Mouse (Mus musculus): ENCODE measurements around the gene Stc2. TPM values are rescaled to one million over a fixed set of nuclear protein-coding genes. Genes with fewer than 3 reads are reported as not detected.

The Stc2 gene
- polyA plus RNA-seq (2015; fragmentation: Nextera tagmentation; extraction: Ambion mirVana) = 2.6 and 2.9 TPM in 2 replicates

GRCm38 (mm10) chr11:31369648-31370286, at the start of gene Stc2:
Gene Stc2, minus strand, starts transcription at chr11:31370074.
- DNase-seq (ENCODE audit: low spot score) (peak; percentile 77), ATAC-seq (replicated peaks; ENCODE audit: low FRiP score, low read depth) (peak; percentile 84)
- peak within 1 kb of the TSS; percentile 25; the same call in 1 of the 2 replicates for H3K27ac ChIP-seq
- TF ChIP-seq CTCF (IDR thresholded peaks at IDR 0.05; ENCODE audit: low read depth) = no peak
- under 1% methylated on average over 51 of the region's 51 CpGs for WGBS
- no peaks in the 10 kb centered on the region for H3K36me3 ChIP-seq (ENCODE audit: insufficient read depth, low read length)
- no peaks in the 10 kb centered on the region for H3K9me3 ChIP-seq (replicated peaks; ENCODE audit: low read length)
- H3K27me3 ChIP-seq (ENCODE audit: insufficient read depth, low read length) = peaks cover 18% of the 10 kb centered on the region
- peak within 1 kb of the TSS; percentile 47 for H3K4me3 ChIP-seq (replicated peaks; ENCODE audit: low read depth, low read length)
- peak within 1 kb of the TSS; percentile 49 for H3K9ac ChIP-seq (ENCODE audit: low read depth, low read length)
- H3K4me2 ChIP-seq (ENCODE audit: low read length) = peak within 1 kb of the TSS; percentile 96
- peaks cover 16% of the 10 kb centered on the region for H3K4me1 ChIP-seq (replicated peaks; ENCODE audit: insufficient read depth, low read length)

GRCm38 (mm10) chr11:31417071-31417470, 47.2 kb upstream of the Stc2 start:
- no peak overlapping the region for H3K4me2 ChIP-seq (ENCODE audit: low read length)
- no peak overlapping the region for H3K27ac ChIP-seq
- no peaks in the 10 kb centered on the region for H3K27me3 ChIP-seq (ENCODE audit: insufficient read depth, low read length)
- H3K4me1 ChIP-seq (replicated peaks; ENCODE audit: insufficient read depth, low read length) = no peaks in the 10 kb centered on the region
- ATAC-seq (replicated peaks; ENCODE audit: low FRiP score, low read depth) (no peak), DNase-seq (ENCODE audit: low spot score) (no peak)
- TF ChIP-seq CTCF (IDR thresholded peaks at IDR 0.05; ENCODE audit: low read depth) = no peak
- H3K36me3 ChIP-seq (ENCODE audit: insufficient read depth, low read length) = no peaks in the 10 kb centered on the region
- WGBS = 80% methylated on average over 5 of the region's 5 CpGs
- H3K9me3 ChIP-seq (replicated peaks; ENCODE audit: low read length) = no peaks in the 10 kb centered on the region
- H3K4me3 ChIP-seq (replicated peaks; ENCODE audit: low read depth, low read length) = no peak overlapping the region
- no peak overlapping the region for H3K9ac ChIP-seq (ENCODE audit: low read depth, low read length)

GRCm38 (mm10) chr11:31412376-31412775, 42.5 kb upstream of the Stc2 start:
- WGBS = 83% methylated on average over 3 of the region's 3 CpGs
- Histone ChIP-seq H3K9me3 (replicated peaks; ENCODE audit: low read length) (no peaks in the 10 kb centered on the region), H3K4me1 (replicated peaks; ENCODE audit: insufficient read depth, low read length) (no peaks in the 10 kb centered on the region), H3K27ac (no peak overlapping the region), H3K27me3 (ENCODE audit: insufficient read depth, low read length) (no peaks in the 10 kb centered on the region), H3K36me3 (ENCODE audit: insufficient read depth, low read length) (no peaks in the 10 kb centered on the region), H3K4me2 (ENCODE audit: low read length) (no peak overlapping the region), H3K4me3 (replicated peaks; ENCODE audit: low read depth, low read length) (no peak overlapping the region), H3K9ac (ENCODE audit: low read depth, low read length) (no peak overlapping the region)
- DNase-seq (ENCODE audit: low spot score) = no peak
- ATAC-seq (replicated peaks; ENCODE audit: low FRiP score, low read depth) = no peak
- no peak for TF ChIP-seq CTCF (IDR thresholded peaks at IDR 0.05; ENCODE audit: low read depth)

- Histone ChIP-seq H3K4me3 (replicated peaks; ENCODE audit: low read depth, low read length) (no peak overlapping the region), H3K27ac (no peak overlapping the region), H3K36me3 (ENCODE audit: insufficient read depth, low read length) (no peaks in the 10 kb centered on the region), H3K9me3 (replicated peaks; ENCODE audit: low read length) (no peaks in the 10 kb centered on the region), H3K9ac (ENCODE audit: low read depth, low read length) (no peak overlapping the region), H3K27me3 (ENCODE audit: insufficient read depth, low read length) (no peaks in the 10 kb centered on the region), H3K4me1 (replicated peaks; ENCODE audit: insufficient read depth, low read length) (no peaks in the 10 kb centered on the region), H3K4me2 (ENCODE audit: low read length) (no peak overlapping the region)
- no peak for TF ChIP-seq CTCF (IDR thresholded peaks at IDR 0.05; ENCODE audit: low read depth)
- DNase-seq (ENCODE audit: low spot score) = no peak
- WGBS = 89% methylated on average over 1 of the region's 1 CpGs
- no peak for ATAC-seq (replicated peaks; ENCODE audit: low FRiP score, low read depth)
Measured at GRCm38 (mm10) chr11:31406736-31407135, 36.9 kb upstream of the Stc2 start.

GRCm38 (mm10) chr11:31403080-31403479, 33.2 kb upstream of the Stc2 start:
- ATAC-seq (replicated peaks; ENCODE audit: low FRiP score, low read depth) = no peak
- TF ChIP-seq CTCF (IDR thresholded peaks at IDR 0.05; ENCODE audit: low read depth) = no peak
- Histone ChIP-seq H3K27me3 (ENCODE audit: insufficient read depth, low read length) (no peaks in the 10 kb centered on the region), H3K4me1 (replicated peaks; ENCODE audit: insufficient read depth, low read length) (no peaks in the 10 kb centered on the region), H3K4me3 (replicated peaks; ENCODE audit: low read depth, low read length) (no peak overlapping the region), H3K36me3 (ENCODE audit: insufficient read depth, low read length) (no peaks in the 10 kb centered on the region), H3K9ac (ENCODE audit: low read depth, low read length) (no peak overlapping the region), H3K27ac (no peak overlapping the region), H3K9me3 (replicated peaks; ENCODE audit: low read length) (no peaks in the 10 kb centered on the region), H3K4me2 (ENCODE audit: low read length) (no peak overlapping the region)
- WGBS = 90% methylated on average over 1 of the region's 1 CpGs
- no peak for DNase-seq (ENCODE audit: low spot score)

- no peaks in the 10 kb centered on the region for H3K36me3 ChIP-seq (ENCODE audit: insufficient read depth, low read length)
- no peaks in the 10 kb centered on the region for H3K4me1 ChIP-seq (replicated peaks; ENCODE audit: insufficient read depth, low read length)
- H3K4me3 ChIP-seq (replicated peaks; ENCODE audit: low read depth, low read length) = no peak overlapping the region
- H3K4me2 ChIP-seq (ENCODE audit: low read length) = no peak overlapping the region
- 75% methylated on average over 2 of the region's 2 CpGs for WGBS
- DNase-seq (ENCODE audit: low spot score) (no peak), ATAC-seq (replicated peaks; ENCODE audit: low FRiP score, low read depth) (no peak)
- H3K27ac ChIP-seq = no peak overlapping the region
- H3K27me3 ChIP-seq (ENCODE audit: insufficient read depth, low read length) = no peaks in the 10 kb centered on the region
- H3K9me3 ChIP-seq (replicated peaks; ENCODE audit: low read length) = no peaks in the 10 kb centered on the region
- no peak overlapping the region for H3K9ac ChIP-seq (ENCODE audit: low read depth, low read length)
- TF ChIP-seq CTCF (IDR thresholded peaks at IDR 0.05; ENCODE audit: low read depth) = no peak
Measured at GRCm38 (mm10) chr11:31398604-31399003, 28.7 kb upstream of the Stc2 start.

All from kidney, postnatal 0 days (tissue).